Mouse (Mus musculus): Measurements from ENCODE around the gene Scel.
A peak's percentile ranks its signal among the peaks of the same experiment; 100 is the strongest.
"Not testable (repeated sequence)": the region's sequence is repeated elsewhere in the genome, so short reads cannot be mapped to it uniquely, and the experiment has no call there.

The Scel gene

GRCm38 (mm10) chr14:103512802-103513472 lies at the start of gene Scel:
TSS of gene Scel (plus strand) at chr14:103513342.
- peak; percentile 33 for DNase-seq (ENCODE audit: low read depth, low spot score)

GRCm38 (mm10) chr14:103468691-103469463 lies 44.3 kb upstream of the Scel start:
- no peak for DNase-seq (ENCODE audit: low read depth, low spot score)

- peak; percentile 85 for DNase-seq (ENCODE audit: low read depth, low spot score)
Measured at GRCm38 (mm10) chr14:103469464-103470015, 43.6 kb upstream of the Scel start.

GRCm38 (mm10) chr14:103471074-103471778 lies 41.9 kb upstream of the Scel start:
- peak; percentile 69 for DNase-seq (ENCODE audit: low read depth, low spot score)

- no peak for DNase-seq (ENCODE audit: low read depth, low spot score)
Measured at GRCm38 (mm10) chr14:103471806-103472553, 41.2 kb upstream of the Scel start.

GRCm38 (mm10) chr14:103472554-103472905 lies 40.6 kb upstream of the Scel start:
- no peak for DNase-seq (ENCODE audit: low read depth, low spot score)

GRCm38 (mm10) chr14:103475312-103475711 lies 37.8 kb upstream of the Scel start:
- DNase-seq (ENCODE audit: low read depth, low spot score): no peak

GRCm38 (mm10) chr14:103476232-103476631 lies 36.9 kb upstream of the Scel start:
- not testable (repeated sequence) for DNase-seq (ENCODE audit: low read depth, low spot score)

GRCm38 (mm10) chr14:103477281-103477680 lies 35.9 kb upstream of the Scel start:
- no peak for DNase-seq (ENCODE audit: low read depth, low spot score)

- no peak for DNase-seq (ENCODE audit: low read depth, low spot score)
Measured at GRCm38 (mm10) chr14:103477959-103478358, 35.2 kb upstream of the Scel start.

- no peak for DNase-seq (ENCODE audit: low read depth, low spot score)
Measured at GRCm38 (mm10) chr14:103479446-103479845, 33.7 kb upstream of the Scel start.

- no peak for DNase-seq (ENCODE audit: low read depth, low spot score)
Measured at GRCm38 (mm10) chr14:103481514-103481913, 31.6 kb upstream of the Scel start.

GRCm38 (mm10) chr14:103485671-103486070 lies 27.5 kb upstream of the Scel start:
- no peak for DNase-seq (ENCODE audit: low read depth, low spot score)

- no peak for DNase-seq (ENCODE audit: low read depth, low spot score)
Measured at GRCm38 (mm10) chr14:103486974-103487373, 26.2 kb upstream of the Scel start.

GRCm38 (mm10) chr14:103488659-103489058 lies 24.5 kb upstream of the Scel start:
- DNase-seq (ENCODE audit: low read depth, low spot score): no peak

- no peak for DNase-seq (ENCODE audit: low read depth, low spot score)
Measured at GRCm38 (mm10) chr14:103498199-103498598, 14.9 kb upstream of the Scel start.

GRCm38 (mm10) chr14:103498613-103499012 lies 14.5 kb upstream of the Scel start:
- DNase-seq (ENCODE audit: low read depth, low spot score): no peak

- DNase-seq (ENCODE audit: low read depth, low spot score): no peak
Measured at GRCm38 (mm10) chr14:103499060-103499459, 14.1 kb upstream of the Scel start.

GRCm38 (mm10) chr14:103500309-103500708 lies 12.8 kb upstream of the Scel start:
- no peak for DNase-seq (ENCODE audit: low read depth, low spot score)

GRCm38 (mm10) chr14:103500941-103501340 lies 12.2 kb upstream of the Scel start:
- DNase-seq (ENCODE audit: low read depth, low spot score): peak; percentile 33

GRCm38 (mm10) chr14:103504514-103504913 lies 8.6 kb upstream of the Scel start:
- peak; percentile 21 for DNase-seq (ENCODE audit: low read depth, low spot score)

Measured in ZHBTc4 (cell line).